Mouse (Mus musculus) embryo, embryonic 10 days (tissue): ENCODE measurements at regions not wholly inside any gene's neighbourhood (a gene's known extent, or its start where the extent isn't known, plus 50 kb on each side); places are given as distances from the start of the nearest gene placed in this dataset.

ENCODE experiments used
- DNase-seq: peaks from one replicate; pipeline ENCODE4 v3.0.0-alpha.2; 2015; ENCODE audit warnings: low spot score

DNA sequence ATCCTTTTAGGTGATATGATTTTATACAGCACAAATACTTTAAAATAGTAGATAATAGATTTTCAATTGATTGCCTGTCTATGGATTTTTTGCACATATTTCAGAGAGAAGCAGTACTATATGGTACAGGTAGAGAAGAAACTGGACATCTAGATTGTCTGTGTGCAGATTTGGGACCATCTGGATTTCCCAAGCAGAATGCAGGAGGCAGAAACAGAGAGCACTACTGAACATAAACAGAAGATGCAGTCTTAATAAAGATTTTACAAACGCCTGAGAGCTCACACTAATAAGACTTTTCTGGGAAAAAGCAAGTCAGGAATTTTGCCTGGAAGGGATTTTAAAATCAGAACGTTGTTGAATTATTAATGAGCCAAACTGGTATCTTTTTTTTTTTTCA, 432.9 kb downstream of the Col11a1 start:
- DNase-seq, result no peak

DNA sequence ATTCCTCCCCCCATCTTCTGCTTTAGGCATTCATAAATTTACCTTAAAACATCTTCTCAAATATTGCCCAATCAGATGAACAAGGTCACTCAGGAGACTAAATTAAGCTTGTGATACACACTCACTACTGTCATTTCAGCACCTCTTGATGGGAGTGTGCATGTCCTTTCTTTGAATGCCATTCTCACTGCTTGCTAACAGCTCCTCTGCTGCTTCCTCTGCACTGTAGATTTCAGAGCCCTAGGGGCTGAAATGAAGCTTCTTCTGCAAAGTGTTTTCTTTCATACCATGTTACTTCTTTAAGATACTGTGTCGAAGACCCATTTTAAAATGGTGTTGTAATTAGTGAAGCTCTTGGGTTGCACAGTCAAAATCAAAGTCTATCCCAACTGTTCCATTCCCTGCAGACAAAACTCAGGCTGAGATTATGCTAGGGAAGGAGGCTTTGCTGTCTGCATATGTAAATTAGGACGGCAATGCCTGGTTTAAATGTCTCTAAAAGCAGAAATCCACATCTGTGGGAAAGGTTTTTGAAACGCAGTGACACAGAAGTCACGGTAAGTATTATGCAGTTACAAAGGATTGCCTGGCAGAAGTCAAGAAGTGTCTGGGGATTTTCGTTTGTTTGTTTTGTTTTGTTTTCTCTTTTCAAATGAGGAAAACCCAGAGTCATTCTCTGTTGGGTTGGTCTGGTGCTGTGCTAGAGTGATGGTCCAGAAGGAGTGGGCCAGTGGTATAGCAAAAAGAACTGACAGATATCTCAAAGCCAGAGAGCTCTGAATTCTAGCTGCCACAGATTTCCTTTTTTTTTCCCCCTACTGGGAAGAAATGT, 433.6 kb downstream of the Col11a1 start:
- no peak for DNase-seq

- DNase-seq, result no peak
These were observed 434.2 kb downstream of the Col11a1 start for GRCm38 (mm10) chr3:114464546-114464888.

GRCm38 (mm10) chr3:114483904-114484303, 420.0 kb upstream of the Olfm3 start:
- DNase-seq, result no peak

DNA sequence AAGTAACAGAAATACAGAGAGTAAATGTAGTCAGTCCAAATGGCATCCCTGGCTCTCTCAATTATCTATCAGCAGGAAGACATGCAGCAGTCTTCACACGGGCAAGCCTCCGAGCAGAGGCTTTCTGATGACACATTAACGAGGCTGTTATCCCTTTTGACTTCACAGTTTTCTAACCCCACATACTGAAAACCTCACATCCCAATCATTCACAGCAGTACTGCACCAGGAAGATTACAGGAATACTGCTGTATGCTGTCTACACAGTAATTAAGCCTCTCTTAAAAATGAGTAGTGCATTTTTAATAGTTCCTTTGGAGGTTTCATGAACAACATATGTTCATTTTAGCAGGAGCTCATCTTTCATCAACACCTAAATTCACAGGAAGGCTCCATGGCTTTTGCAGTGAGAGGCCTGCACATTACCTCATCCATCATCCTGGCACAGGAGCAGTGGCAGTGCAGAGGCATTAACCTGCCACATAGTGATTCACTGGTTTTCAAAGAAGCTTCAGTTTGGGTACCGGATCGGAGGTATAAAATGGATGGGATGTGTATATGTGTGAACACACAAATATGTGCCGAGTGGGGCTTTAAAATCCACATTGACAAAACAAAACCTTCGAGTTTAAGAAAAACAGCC, 396.1 kb upstream of the Olfm3 start:
- DNase-seq, result peak; percentile 24

DNA sequence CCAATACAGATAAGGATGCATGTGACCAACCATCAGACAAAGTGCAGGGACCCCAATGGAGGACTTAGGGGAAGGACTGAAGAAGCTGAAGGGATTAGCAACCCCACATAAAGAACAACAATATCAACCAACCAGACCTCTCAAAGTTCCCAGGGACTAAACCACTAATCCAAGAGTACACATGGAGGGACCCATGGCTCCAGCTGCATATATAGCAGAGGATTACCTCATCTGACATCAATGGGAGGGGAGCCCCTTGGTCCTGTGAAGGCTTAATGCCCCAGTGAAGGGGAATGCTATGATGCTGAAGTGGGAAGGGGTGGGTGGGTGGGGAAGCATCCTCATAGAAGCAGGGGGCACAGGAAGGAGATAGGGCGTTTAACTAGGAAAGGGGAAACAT, 388.6 kb upstream of the Olfm3 start:
- DNase-seq, result no peak

GRCm38 (mm10) chr3:114544353-114544752, 359.5 kb upstream of the Olfm3 start:
- no peak for DNase-seq

- no peak for DNase-seq
These were observed 356.7 kb upstream of the Olfm3 start for GRCm38 (mm10) chr3:114547218-114547617.

DNA sequence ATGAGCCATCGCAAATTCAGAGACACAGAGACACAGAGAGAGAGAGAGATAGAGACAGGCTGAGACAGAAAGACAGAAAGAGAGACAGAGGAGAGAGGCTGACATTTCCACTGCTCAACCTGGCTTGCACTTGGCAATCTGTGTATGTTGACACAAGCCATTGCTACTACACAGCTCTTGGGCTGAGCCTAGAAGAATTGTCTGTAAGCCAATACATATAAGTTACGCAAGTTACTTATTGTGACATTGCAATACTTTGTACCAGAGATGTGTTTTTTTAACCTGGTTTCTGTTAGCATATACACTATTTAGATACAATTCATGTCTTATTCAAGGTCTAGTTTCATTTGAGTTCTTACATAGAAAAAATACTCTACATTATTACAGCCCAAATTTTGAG, 332.9 kb upstream of the Olfm3 start:
- DNase-seq, result no peak
